Mouse (Mus musculus): ENCODE data around the gene Hnrnpul2. TPM values are rescaled to one million over a fixed set of nuclear protein-coding genes. Genes with fewer than 3 reads are reported as not detected.

The Hnrnpul2 gene
- polyA plus RNA-seq (2021; fragmentation: Nextera tagmentation): 5.9 and 11.9 TPM in 2 replicates
- long read RNA-seq, experiment 1, partial matches to known transcripts: 45 of 45 reads
- long read RNA-seq, experiment 1, other reads (novel, unspliced or antisense): 0 of 45 reads
- long read RNA-seq, experiment 2, partial matches to known transcripts: 2 of 2 reads
- long read RNA-seq, experiment 2, other reads (novel, unspliced or antisense): 0 of 2 reads

GRCm38 (mm10) chr19:8819596-8820423 is at the start of gene Hnrnpul2:
Hnrnpul2 (plus strand) TSS chr19:8820010.

DNA sequence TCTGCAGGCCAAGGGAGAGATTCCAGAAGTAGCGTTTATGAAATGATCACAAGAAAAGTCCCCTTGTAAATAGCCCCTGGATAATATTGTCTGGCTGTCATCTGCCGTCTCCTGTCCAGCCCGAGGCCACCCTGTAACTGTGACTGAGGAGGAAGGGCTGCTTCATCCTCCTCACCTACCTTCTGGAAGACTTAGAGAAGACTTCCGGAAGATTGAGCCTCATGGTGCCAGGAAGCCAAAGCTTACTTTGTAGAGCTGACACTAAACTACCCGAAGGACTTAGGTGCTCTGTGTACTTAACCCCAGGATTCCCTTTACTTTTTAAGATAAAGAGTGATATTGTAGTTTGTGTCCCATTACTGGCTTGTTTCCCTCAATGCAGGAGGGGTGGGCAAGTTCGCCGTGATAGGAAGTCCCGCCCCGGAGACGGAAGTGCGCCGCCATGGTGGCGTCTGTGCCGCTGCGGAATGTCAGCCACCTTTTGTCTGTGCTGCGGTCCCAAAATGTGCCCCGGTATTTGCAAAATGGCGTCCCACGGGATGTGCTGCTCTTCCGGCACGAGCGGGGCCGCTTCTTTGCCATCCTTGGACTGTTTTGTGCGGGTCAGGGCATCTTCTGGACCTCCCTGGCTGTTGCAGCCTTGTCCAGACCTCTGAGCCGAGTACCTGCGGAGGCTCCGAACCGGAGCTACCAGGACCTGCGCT is 49.1 kb upstream of the Hnrnpul2 start, which contains the start of gene Tmem223:
Gene Tmem223, plus strand, starts transcription at position 430 of the 704 bp plus-strand sequence.

GRCm38 (mm10) chr19:8774086-8774835 is 45.5 kb upstream of the Hnrnpul2 start, which contains the start of gene Tmem179b:
Tmem179b (minus strand) TSS chr19:8774467.

GRCm38 (mm10) chr19:8786008-8786781 is 33.6 kb upstream of the Hnrnpul2 start, which contains the start of gene Taf6l:
Taf6l (minus strand) TSS chr19:8786417.

GRCm38 (mm10) chr19:8798264-8798946 is 21.4 kb upstream of the Hnrnpul2 start, which contains the start of gene Polr2g:
Polr2g (minus strand) TSS chr19:8798577.

DNA sequence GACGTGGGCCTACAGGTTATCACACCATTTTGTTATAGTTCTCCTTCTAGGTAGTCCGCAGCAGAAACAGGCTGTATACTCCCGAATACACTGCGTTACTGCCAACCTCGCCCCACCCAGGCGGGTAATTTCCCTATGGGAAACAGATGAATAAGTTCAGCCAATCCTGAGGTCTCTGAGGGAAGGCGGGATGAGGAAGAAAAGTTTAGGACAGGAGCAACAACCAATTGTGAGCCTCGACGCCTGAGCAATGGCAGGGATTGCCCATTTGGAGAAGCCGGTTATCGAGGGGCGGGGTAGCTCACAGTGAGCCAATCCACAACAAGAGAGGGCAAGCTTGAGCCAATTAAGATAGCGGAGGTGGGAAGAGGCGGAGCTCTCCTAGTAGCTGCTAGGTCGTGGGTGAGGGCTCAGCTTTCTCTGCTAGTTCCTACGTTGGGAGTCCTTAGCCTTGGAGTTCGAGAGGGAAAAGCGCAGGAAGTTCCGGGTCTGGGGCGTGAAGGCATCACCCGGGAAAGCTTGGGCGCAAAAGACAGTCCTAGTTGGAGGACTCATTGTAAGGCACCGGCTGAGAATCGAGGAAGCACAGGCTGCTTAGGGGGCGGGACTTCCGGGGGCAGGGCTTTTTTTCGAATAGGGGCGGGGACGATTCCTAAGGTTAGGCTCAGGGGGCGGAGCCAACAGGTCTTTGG is 17.5 kb upstream of the Hnrnpul2 start, which contains the start of gene Zbtb3:
Gene Zbtb3, plus strand, starts transcription at position 426 of the 692 bp plus-strand sequence.

DNA sequence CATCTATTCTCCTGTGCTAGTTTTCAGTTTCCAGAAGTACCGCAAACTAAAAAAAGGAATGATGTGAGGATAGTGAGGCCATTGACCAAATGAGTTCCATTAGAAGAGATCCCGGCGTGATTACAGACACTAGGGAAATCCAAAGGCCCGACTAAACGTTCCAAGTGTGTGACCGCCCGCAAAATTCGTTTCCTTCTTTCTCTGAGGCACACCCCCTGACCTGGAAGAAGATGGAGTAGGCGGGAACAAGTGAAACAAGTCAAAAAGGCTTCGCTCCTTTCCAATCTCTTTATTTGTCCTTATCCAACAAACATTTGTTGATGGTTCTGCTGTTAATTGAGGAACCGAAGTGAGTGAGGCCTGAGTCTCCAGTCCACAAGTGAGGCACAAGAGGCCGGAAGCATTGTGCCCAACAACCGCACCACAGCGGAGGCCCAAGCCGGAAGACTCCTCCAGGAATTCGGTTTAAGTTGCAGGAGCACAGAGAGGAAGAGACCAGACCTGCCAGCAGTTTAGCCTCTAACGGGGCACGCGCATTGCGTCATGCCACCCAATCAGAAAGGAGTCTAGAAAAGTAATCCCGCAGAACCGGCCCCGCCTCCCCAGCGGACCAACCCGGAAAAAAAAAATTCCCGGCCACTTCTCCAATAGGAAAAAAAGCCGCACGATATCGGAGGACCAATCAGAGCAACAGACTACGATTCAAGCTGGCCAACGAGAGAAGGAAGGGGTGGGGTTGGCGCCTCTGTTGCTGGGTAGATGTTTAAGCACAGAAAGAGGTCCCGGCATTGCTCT is 812 bp upstream of the Hnrnpul2 start, which contains the start of gene Ttc9c:
Gene Ttc9c, minus strand, starts transcription at position 533 of the 795 bp plus-strand sequence.

GRCm38 (mm10) chr19:8829660-8830059 is 9.8 kb downstream of the Hnrnpul2 start, which contains the start of gene AC129217.1:
AC129217.1 (plus strand) TSS chr19:8829773.

DNA sequence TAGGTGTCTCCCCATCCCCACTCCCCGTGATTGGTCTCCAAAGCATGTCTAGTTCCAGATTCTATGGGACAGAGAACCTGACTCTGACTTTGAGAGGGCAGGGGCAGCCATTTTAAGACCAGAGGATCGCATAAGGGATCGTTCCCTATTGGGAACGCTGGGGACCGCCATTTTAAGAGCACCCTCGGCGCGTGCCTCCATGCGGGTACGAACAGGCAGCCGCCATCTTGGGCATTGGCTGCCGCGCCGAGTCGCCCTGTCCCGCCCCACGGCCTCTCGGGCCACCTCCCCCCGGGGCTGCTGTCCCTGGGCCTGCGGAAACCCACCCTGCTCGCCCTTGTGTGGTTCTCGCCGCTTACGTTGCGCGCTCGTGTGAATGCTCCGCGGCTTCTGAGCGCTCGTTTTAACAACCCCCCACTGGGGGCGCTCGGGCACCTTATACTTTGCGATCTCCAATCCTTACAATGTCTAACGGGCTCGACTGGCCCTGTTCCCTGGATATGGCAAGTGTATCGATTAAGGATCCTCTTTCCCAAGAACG is 17.5 kb downstream of the Hnrnpul2 start, which contains the start of gene Bscl2:
Gene Bscl2, plus strand, starts transcription at position 217 of the 541 bp plus-strand sequence.

GRCm38 (mm10) chr19:8839103-8839907 is 19.5 kb downstream of the Hnrnpul2 start, which contains the start of gene Gng3:
Gng3 (minus strand) TSS chr19:8839194.

GRCm38 (mm10) chr19:8850402-8850901 is 30.6 kb downstream of the Hnrnpul2 start, which contains the start of gene Lrrn4cl:
Lrrn4cl (plus strand) TSS chr19:8850768.

GRCm38 (mm10) chr19:8871267-8872186 is 51.7 kb downstream of the Hnrnpul2 start, which contains the start of gene Ubxn1:
Ubxn1 (plus strand) TSS chr19:8871496.

DNA sequence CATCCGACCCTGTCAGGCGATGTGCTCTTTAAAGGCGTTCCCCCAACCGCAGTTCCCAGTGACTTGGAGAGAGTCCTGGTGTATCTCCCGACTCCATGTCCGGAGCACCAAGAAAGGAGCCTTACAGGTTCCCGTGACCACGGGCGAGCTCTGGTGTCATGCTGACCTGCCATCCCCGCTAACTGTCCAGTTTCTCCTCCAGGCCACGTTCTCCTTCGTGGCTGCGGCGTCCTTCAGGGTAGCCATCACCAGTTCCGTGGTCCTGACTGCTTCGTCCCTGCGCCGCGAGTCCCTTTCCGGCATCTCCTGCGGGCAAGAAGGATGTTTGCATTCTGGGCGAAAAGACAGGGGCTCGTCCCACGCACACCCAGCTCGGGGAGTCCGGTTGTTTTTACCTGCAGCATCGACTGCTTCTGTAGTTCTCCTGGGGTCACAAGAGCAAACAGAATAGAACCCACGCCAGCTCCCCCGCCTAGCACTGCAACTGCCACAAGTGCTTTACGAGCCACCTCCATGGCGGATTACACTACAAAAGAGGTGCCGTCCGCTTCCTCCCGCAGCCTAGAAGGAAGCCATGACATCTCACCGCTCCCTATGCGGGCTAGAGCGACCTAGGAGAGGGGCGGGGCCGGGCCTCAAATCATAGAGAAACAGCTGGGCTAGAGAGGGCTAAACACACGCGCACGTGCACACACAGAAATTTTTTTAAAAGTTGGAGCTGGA is 60.7 kb downstream of the Hnrnpul2 start, which contains the start of gene Uqcc3:
Gene Uqcc3, minus strand, starts transcription at position 613 of the 723 bp plus-strand sequence.

DNA sequence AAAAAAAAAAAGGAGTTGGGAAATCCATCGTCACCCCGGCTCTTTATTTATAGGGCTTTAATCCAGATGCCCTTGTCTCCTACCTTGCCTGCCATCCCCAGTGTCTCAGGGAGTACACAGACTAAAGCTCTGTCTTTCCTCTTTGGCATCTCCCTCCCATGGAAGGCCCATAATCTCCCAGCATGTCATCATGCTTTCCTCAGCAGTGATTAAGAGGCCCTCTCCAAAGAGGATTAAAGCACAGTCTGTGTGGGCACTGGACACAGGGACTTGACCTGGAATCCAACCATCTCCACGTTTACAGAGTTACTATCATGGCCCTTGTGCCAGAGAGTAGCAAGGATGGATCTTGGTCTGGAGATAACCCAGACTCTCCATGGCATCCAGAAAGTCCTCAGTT is 63.8 kb downstream of the Hnrnpul2 start, which contains the start of the genes Lbhd1 and Gm49403:
Gene Lbhd1, plus strand, starts transcription at position 117 of the 400 bp plus-strand sequence.
Gene Gm49403, plus strand, starts transcription at position 315 of the 400 bp plus-strand sequence.

Data from left cerebral cortex, adult 6 months (tissue).